Mouse (Mus musculus) adrenal gland, postnatal 14 days (tissue): Measurements from ENCODE around the gene Ctdspl. TPM values are rescaled to one million over a fixed set of nuclear protein-coding genes. Genes with fewer than 3 reads are reported as not detected.

Source experiments
- microRNA-seq, 2 experiments: library from miRNA; unstranded; fragments of <30 nt; microRNA quantifications; one replicate each; pipeline ENCODE4 v1.2.0; 2021
- total RNA-seq: library from RNA; stranded (reverse); gene quantifications from 2 replicates; pipeline ENCODE4 v1.2.3, GENCODE M21; 2021

The Ctdspl gene
- total RNA-seq, 1 experiment from 2014 or later: 32.0 TPM

Small RNA genes lying within 50 kb of the gene (microRNA-seq; reads per million reads assigned to microRNA genes)
- gene Mir26a-1: 8.4 to 30.3 reads per million in 2 experiments

Other genes with a start within 250 kb of the Ctdspl start
- gene Vill, start 126.3 kb downstream of the Ctdspl start, total RNA-seq: 2.2 and 2.3 TPM in 2 replicates
- gene Plcd1, start 167.0 kb downstream of the Ctdspl start, total RNA-seq: 11.8 and 13.6 TPM in 2 replicates
- 1.5 and 1.7 TPM in 2 replicates for gene Dlec1, start 176.0 kb downstream of the Ctdspl start, total RNA-seq
- gene Acaa1b, start 230.6 kb downstream of the Ctdspl start, total RNA-seq: 16.6 and 62.6 TPM in 2 replicates
- gene Gm47289, start 232.7 kb downstream of the Ctdspl start, total RNA-seq: not detected in 2 replicates